Mouse (Mus musculus): ENCODE results near the gene Arl4c. TPM values are rescaled to one million over a fixed set of nuclear protein-coding genes. Genes with fewer than 3 reads are reported as not detected.

The Arl4c gene
- total and polyA plus RNA-seq, 3 experiments, result not detected

DNA sequence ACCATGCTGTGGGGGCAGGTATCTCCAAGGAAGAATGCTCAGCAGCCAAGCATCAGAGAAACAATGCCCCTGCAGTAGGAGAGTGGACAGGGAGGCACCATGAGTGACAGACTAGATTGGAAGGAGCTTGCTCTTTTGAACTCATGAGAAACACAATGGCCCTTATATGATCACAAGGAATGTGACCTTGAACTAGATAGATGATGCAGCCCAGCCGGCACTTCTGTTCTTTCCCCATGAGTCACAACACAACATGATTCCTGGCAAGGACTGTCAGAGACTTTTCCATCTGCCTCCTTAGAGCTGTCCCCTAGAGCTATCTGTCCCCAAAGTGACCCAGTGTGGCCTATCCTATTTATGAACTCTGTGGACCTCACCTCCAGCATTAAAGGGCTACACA is 27.5 kb upstream of the Arl4c start:
- Histone ChIP-seq H3K4me3 (ENCODE audit: control insufficient read depth in 1 of 2, insufficient read depth in 1 of 2, low read depth in 2 of 2, low read length in 2 of 2) (no peak overlapping the region), H3K9ac (ENCODE audit: control insufficient read depth, low read depth, low read length, poor library complexity, severe bottlenecking) (no peak overlapping the region), H3K27me3 (ENCODE audit: control insufficient read depth in 1 of 2, insufficient read depth in 2 of 2, low read length in 2 of 2) (no peaks in the 10 kb centered on the region), H3K79me2 (ENCODE audit: control insufficient read depth, insufficient read depth, low read length, poor library complexity) (no peaks in the 10 kb centered on the region), H3K4me1 (ENCODE audit: control insufficient read depth in 1 of 2, insufficient read depth in 2 of 2, low read length in 2 of 2) (no peaks in the 10 kb centered on the region), H3K9me3 (replicated peaks; ENCODE audit: insufficient read depth, low read length) (no peaks in the 10 kb centered on the region), H3K27ac (ENCODE audit: control insufficient read depth, low read depth, low read length) (no peak overlapping the region), H3K36me3 (ENCODE audit: control insufficient read depth in 1 of 2, insufficient read depth in 2 of 2, low read length in 2 of 2) (no peaks in the 10 kb centered on the region)
- TF ChIP-seq NELFE (IDR thresholded peaks at IDR 0.05; ENCODE audit: low read depth, low read length) (no peak), SMC3 (IDR thresholded peaks at IDR 0.05; ENCODE audit: low read depth, low read length) (no peak), TBP (IDR thresholded peaks at IDR 0.05; ENCODE audit: low read depth, low read length) (no peak), BHLHE40 (IDR thresholded peaks at IDR 0.05; ENCODE audit: borderline replicate concordance, low read depth, low read length) (no peak), GATA1 (IDR thresholded peaks at IDR 0.05; ENCODE audit: low read depth, low read length) (no peak)
- no peak for DNase-seq (ENCODE audit: low read depth, low spot score)

DNA sequence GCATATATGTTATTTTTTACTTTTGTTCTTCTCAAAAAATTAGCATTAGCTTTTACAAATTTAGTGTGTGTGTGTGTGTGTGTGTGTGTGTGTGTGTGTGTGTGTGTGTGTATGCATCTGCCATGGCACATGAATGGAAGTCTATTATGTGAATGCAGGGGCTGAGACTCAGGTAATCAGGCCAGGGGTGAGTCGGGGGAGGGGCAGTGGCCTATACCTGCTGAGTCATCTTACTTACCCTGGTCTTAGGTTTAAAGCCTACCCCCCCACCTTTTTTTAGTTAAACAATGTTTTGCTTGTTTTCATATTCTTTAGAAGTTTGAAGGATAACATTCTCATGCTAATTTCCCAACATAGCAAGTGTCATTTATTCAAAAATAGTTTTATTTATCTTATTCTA is 25.3 kb upstream of the Arl4c start:
- H3K4me1 ChIP-seq (ENCODE audit: control insufficient read depth in 1 of 2, insufficient read depth in 2 of 2, low read length in 2 of 2), result no peaks in the 10 kb centered on the region
- no peak overlapping the region for H3K27ac ChIP-seq (ENCODE audit: control insufficient read depth, low read depth, low read length)
- no peaks in the 10 kb centered on the region for H3K36me3 ChIP-seq (ENCODE audit: control insufficient read depth in 1 of 2, insufficient read depth in 2 of 2, low read length in 2 of 2)
- no peaks in the 10 kb centered on the region for H3K79me2 ChIP-seq (ENCODE audit: control insufficient read depth, insufficient read depth, low read length, poor library complexity)
- DNase-seq (ENCODE audit: low read depth, low spot score), result no peak
- no peak overlapping the region for H3K4me3 ChIP-seq (ENCODE audit: control insufficient read depth in 1 of 2, insufficient read depth in 1 of 2, low read depth in 2 of 2, low read length in 2 of 2)
- no peak overlapping the region for H3K9ac ChIP-seq (ENCODE audit: control insufficient read depth, low read depth, low read length, poor library complexity, severe bottlenecking)
- TF ChIP-seq SMC3 (IDR thresholded peaks at IDR 0.05; ENCODE audit: low read depth, low read length), result no peak
- TF ChIP-seq GABPA (IDR thresholded peaks at IDR 0.05; ENCODE audit: low read depth, low read length), result no peak
- TF ChIP-seq MEF2A (IDR thresholded peaks at IDR 0.05; ENCODE audit: extremely low read depth, insufficient replicate concordance, low read depth, low read length, poor library complexity, severe bottlenecking), result no peak
- TF ChIP-seq ETS1 (IDR thresholded peaks at IDR 0.05; ENCODE audit: low read depth, low read length), result no peak
- no peak for TF ChIP-seq ZC3H11A (IDR thresholded peaks at IDR 0.05; ENCODE audit: low read depth, low read length)
- no peak for TF ChIP-seq GATA1 (IDR thresholded peaks at IDR 0.05; ENCODE audit: low read depth, low read length)
- TF ChIP-seq ELF1 (IDR thresholded peaks at IDR 0.05; ENCODE audit: low read depth, low read length), result no peak
- no peak for TF ChIP-seq POLR2AphosphoS5 (IDR thresholded peaks at IDR 0.05; ENCODE audit: borderline replicate concordance, low read depth, low read length)
- TF ChIP-seq JUND (IDR thresholded peaks at IDR 0.05; ENCODE audit: low read depth, low read length), result no peak
- no peaks in the 10 kb centered on the region for H3K9me3 ChIP-seq (replicated peaks; ENCODE audit: insufficient read depth, low read length)
- no peaks in the 10 kb centered on the region for H3K27me3 ChIP-seq (ENCODE audit: control insufficient read depth in 1 of 2, insufficient read depth in 2 of 2, low read length in 2 of 2)

DNA sequence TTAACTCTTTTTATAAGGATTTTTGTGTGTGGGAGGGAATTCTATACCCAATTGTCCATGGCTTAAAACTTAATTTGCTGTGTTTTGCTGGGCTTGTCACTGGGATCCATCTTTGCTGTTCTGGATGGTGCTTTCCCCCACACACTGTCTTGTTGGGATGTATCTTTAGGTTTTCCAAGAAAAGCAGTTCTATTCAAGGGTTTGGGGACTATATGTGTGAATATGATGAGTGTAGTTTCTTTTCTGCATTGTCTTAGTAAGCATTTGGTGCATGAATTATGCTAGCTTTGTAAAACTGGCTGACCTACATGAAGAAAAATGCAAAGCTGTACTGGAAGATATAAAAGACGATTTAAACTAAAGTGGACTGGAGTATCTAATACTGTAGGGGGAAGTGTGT is 23.7 kb upstream of the Arl4c start:
- Histone ChIP-seq H3K27me3 (ENCODE audit: control insufficient read depth in 1 of 2, insufficient read depth in 2 of 2, low read length in 2 of 2) (no peaks in the 10 kb centered on the region), H3K4me3 (ENCODE audit: control insufficient read depth in 1 of 2, insufficient read depth in 1 of 2, low read depth in 2 of 2, low read length in 2 of 2) (no peak overlapping the region), H3K9ac (ENCODE audit: control insufficient read depth, low read depth, low read length, poor library complexity, severe bottlenecking) (no peak overlapping the region), H3K36me3 (ENCODE audit: control insufficient read depth in 1 of 2, insufficient read depth in 2 of 2, low read length in 2 of 2) (no peaks in the 10 kb centered on the region), H3K9me3 (replicated peaks; ENCODE audit: insufficient read depth, low read length) (no peaks in the 10 kb centered on the region), H3K79me2 (ENCODE audit: control insufficient read depth, insufficient read depth, low read length, poor library complexity) (no peaks in the 10 kb centered on the region), H3K27ac (ENCODE audit: control insufficient read depth, low read depth, low read length) (no peak overlapping the region), H3K4me1 (ENCODE audit: control insufficient read depth in 1 of 2, insufficient read depth in 2 of 2, low read length in 2 of 2) (no peaks in the 10 kb centered on the region)
- DNase-seq (ENCODE audit: low read depth, low spot score), result no peak
- no peak for TF ChIP-seq POLR2AphosphoS2 (IDR thresholded peaks at IDR 0.05; ENCODE audit: low read length)
- TF ChIP-seq MYC (IDR thresholded peaks at IDR 0.05; ENCODE audit: low read depth, low read length), result no peak
- TF ChIP-seq JUND (IDR thresholded peaks at IDR 0.05; ENCODE audit: low read depth, low read length), result no peak
- no peak for TF ChIP-seq UBTF (IDR thresholded peaks at IDR 0.05; ENCODE audit: borderline replicate concordance, insufficient read depth, low read depth, low read length)
- no peak for TF ChIP-seq E2F4 (IDR thresholded peaks at IDR 0.05; ENCODE audit: borderline replicate concordance, low read depth, low read length)
- no peak for TF ChIP-seq CHD2 (IDR thresholded peaks at IDR 0.05; ENCODE audit: low read length)
- no peak for TF ChIP-seq POLR2AphosphoS5 (IDR thresholded peaks at IDR 0.05; ENCODE audit: borderline replicate concordance, low read depth, low read length)
- no peak for TF ChIP-seq TAL1 (IDR thresholded peaks at IDR 0.05; ENCODE audit: low read length)
- no peak for TF ChIP-seq ZKSCAN1 (IDR thresholded peaks at IDR 0.05; ENCODE audit: low read depth, low read length)
- no peak for TF ChIP-seq ZMIZ1 (IDR thresholded peaks at IDR 0.05; ENCODE audit: low read depth, low read length)
- TF ChIP-seq EP300 (IDR thresholded peaks at IDR 0.05; ENCODE audit: low read depth in 1 of 2, low read length in 2 of 2), result no peak
- TF ChIP-seq NRF1 (IDR thresholded peaks at IDR 0.05; ENCODE audit: insufficient read depth, low read depth, low read length, poor library complexity, severe bottlenecking), result no peak
- TF ChIP-seq RAD21 (IDR thresholded peaks at IDR 0.05; ENCODE audit: low read depth, low read length), result no peak
- no peak for TF ChIP-seq MAX (IDR thresholded peaks at IDR 0.05; ENCODE audit: low read length)
- no peak for TF ChIP-seq CHD1 (IDR thresholded peaks at IDR 0.05; ENCODE audit: low read depth, low read length)
- no peak for TF ChIP-seq MXI1 (IDR thresholded peaks at IDR 0.05; ENCODE audit: low read depth, low read length)
- no peak for TF ChIP-seq SIN3A (IDR thresholded peaks at IDR 0.05; ENCODE audit: low read length)
- no peak for TF ChIP-seq MEF2A (IDR thresholded peaks at IDR 0.05; ENCODE audit: extremely low read depth, insufficient replicate concordance, low read depth, low read length, poor library complexity, severe bottlenecking)

Measured in MEL (cell line).